Mouse (Mus musculus): ENCODE measurements around the gene Birc5.

- TF ChIP-seq GATA1 (IDR thresholded peaks at IDR 0.05; ENCODE audit: borderline replicate concordance, low read length): no peak
- no peak for TF ChIP-seq FLI1 (IDR thresholded peaks at IDR 0.05; ENCODE audit: low read length)
Measured at GRCm38 (mm10) chr11:117890519-117891282, 41.6 kb downstream of the Birc5 start.

Data from megakaryocyte, embryonic 14.5 days (primary cell).